Mouse (Mus musculus): ENCODE measurements around the gene Gm10762.
A peak's percentile ranks its signal among the peaks of the same experiment; 100 is the strongest.

Gene Gm10762

DNA sequence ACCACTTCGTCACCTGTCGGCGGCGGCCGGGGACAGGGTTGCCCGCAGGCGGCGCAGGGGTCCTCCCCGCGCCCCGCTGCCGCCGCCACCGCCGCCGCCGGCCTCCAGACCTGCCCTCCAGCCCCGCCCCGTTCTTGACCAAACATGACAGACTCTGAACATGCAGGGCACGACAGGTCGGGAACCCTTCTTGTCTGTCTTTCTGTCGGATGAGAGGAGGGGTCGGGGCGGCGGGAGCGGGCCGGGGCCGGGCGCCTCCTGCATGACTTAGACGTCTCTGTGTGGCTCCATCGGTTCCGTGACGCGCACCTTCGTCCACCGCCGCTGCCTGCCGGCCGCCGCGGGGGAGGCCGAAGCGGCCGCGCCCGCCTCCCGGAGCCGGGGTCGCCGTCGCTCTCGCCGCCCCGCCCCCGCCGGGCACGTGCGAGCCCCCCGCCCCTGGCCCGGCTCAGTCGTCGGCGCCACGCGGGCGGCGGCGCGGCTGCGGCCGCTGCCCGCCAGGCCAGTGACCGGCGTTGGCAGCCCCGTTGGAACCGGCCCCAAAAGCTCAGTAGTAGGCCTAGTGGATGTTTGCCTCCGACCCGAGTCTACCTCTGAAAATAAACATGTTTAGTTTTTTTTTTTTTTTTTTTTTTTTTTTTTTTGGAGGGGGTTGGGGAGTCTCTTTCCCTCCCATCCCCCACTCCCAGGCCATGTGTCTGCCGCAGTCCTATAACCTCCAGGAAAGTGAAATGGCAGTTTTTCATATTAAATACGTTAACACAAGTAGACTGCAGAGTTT lies at the start of gene Gm10762:
Gene Gm10762, minus strand, starts transcription at position 65 of the 781 bp plus-strand sequence.
- DNase-seq (ENCODE audit: low read depth, low spot score), result peak; percentile 57

DNA sequence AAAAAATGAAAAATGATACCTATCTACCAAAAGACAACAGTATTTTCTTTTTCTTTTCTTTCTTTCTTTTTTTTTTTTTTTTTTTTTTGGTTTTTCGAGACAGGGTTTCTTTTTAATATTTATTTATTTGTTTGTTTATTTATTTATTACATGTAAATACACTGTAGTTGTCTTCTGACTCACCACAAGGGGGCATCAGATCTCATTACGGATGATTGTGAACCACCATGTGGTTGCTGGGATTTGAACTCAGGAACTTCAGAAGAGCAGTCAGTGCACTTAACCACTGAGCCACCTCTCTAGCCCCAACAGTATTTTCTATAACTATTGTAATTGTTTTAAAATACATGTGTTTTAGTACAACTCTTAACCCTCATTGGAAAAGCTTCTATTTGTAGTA lies 41.3 kb upstream of the Gm10762 start:
- peak; percentile 26 for DNase-seq (ENCODE audit: low read depth, low spot score)

DNA sequence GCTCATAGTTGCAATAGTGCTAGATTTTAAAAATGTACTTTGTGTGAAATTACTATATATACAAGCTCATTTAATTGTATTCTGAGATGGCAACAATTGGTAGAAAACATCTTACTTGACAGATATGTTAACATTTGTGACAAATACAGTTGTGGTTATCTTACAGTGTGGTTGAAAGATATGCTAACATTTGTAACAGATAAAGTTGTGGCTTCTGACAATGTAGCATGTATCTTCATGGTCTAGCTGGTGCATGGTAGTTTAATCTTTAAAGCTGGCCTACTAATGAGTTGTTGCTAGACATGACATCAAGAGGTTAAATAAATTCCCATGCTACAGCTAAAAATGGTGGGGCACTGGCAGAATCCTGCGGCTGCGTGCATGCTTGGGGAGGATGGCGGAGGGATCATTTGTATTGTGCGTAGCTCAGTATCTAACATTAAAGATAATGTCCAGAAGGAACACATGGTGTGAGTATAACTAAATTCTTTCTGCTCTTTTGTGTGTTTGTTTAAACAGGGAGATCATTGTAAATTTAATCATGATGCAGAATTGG lies 38.7 kb upstream of the Gm10762 start:
- no peak for DNase-seq (ENCODE audit: low read depth, low spot score)

DNA sequence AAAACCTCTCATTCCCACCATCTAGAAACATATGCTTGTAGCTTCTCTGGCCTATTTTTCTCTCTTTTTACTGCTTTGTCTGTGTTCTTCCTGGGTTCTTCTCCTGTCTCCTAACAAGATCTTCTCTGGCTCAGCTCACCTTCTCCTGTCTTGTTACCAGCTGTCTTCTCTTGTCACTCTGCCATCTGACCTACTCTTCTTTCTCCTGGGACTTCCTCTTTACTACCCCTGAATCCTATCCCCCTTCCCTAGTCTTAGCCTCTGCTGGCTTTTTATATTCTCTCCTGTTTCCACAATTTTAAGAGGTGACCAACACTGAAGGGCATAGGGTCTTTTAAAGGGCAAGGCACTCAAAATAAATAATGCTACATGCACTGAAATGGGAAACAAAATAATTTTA lies 37.3 kb upstream of the Gm10762 start:
- no peak for DNase-seq (ENCODE audit: low read depth, low spot score)

DNA sequence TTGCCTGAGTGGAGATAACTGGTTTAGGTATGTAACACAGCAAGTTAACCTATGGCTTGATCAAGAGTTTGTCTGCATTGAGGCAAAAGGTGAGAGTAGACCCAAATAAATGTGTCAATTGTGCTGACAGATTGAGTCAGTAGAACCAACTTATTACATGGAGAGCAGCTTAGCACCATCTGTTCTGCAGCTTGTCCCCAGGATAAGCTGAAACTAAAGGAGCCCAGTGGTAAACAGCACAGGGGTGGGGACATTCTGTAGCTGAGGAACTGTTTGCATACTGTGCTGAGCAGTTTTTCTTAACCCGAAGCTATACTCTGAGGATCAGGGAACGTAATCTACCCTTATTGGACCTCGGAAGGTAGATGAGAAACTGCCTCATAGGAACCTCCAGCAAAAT lies 17.2 kb upstream of the Gm10762 start:
- DNase-seq (ENCODE audit: low read depth, low spot score), result no peak

DNA sequence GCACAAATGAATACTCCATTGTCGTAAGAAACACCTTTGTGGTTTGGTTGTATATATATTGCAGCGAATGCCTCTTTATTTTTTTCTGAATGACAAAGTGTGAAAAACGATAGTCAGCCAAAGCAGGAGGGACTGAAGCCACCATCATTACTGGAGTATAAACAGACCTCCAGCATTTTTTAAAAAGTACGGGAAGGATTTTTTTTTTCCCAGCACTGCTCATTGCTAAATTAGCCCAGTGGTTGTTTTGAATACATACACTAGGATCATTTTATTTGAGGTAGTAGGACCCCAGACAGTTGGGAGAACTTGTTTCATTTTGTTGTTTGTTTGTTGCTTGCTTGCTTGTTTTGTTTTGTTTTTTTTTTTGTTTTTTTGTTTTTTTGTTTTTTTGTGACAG lies 8.0 kb upstream of the Gm10762 start:
- DNase-seq (ENCODE audit: low read depth, low spot score), result no peak

DNA sequence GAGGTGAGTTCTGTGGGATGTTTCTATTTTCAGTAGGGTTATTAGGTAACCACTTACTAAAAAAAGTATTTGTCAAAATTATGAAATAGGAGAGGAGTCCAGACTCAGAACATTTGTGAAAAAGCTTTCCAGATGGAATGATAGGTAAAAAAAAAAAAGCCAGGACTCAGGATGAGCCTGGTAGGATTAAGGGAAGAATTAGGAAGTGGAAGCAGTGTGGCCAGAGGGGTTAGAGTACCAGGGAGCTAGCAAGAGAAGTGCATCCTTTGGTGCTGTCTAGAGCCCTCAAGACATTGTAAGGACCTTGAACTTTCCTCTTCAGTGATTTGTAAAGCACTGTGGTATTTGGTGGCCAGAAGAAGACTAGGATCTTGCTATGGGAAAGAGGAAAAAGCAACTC lies 4.8 kb upstream of the Gm10762 start:
- DNase-seq (ENCODE audit: low read depth, low spot score), result no peak

DNA sequence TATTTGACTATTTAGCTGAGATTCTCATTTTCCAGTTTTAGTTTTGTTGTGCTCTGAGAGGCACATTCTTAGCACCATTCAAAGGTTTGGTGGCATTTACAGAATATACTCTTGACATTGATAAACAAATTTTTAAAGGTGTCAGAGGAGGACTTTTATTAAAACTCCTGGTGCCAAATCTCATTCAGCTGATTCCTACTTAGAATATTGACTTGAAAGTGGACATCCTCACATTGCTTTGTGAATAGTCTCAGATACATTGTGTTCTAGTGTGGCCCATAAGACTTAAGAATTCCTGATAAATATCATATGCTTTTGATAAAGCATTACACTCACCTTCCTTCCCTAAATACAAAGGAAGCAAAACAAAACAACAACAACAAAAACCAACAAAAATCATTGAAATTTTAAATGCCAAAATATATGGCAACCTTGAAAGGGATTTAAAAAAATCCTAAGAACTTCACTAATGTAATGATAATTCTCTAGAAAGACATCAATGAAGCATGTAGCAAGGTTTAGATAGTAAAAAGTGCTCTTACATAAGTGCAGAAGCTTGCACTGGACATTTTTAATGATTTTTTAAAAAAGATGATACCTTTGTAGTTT lies 1.1 kb upstream of the Gm10762 start:
- no peak for DNase-seq (ENCODE audit: low read depth, low spot score)

DNA sequence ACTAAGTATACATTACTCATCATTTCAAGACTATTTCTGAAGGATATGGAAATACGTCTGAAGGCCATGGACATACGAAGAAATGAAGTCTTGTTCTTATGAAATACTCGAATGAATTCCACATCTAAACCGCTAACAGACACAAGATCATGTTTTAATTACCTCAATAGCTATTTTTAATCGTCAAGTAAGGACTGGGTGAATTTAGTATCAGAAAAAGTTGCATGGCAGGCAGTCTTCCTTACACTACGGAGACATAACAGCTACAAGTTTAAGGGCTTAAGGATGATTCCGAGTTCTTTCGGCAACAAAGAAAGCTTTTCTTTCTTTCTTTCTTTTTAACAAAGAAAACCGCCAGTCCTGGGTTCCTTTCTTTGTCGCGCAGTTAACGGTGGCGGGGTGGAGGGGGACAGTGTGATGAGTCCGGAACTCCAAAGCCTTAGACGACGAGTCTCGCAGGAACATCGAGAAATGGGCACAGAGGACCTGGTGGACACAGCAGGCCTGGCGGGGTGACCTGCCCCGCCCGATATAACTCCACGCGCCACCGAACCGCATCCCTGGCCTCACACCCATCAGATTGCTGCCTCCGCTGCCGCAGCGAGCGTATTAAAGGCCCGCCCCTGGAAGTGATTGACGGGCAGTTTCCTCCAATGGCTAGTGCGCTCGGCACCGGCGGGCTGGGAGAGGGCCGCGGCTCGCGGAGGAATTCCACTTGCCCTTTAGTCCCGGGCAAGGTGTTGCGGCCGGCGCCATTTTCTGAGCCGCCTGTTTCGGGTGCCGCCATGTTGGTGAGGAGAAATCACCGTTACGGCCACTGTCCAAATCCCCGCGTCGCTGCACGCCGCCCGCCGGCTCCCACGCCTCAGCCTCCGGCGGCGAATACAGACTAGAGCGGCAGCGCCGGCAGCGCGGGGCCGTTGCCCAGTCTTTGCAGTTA lies 614 bp downstream of the Gm10762 start, which contains the start of gene Zc3h6:
Gene Zc3h6, plus strand, starts transcription at position 762 of the 940 bp plus-strand sequence.
- peak; percentile 98 for DNase-seq (ENCODE audit: low read depth, low spot score)

DNA sequence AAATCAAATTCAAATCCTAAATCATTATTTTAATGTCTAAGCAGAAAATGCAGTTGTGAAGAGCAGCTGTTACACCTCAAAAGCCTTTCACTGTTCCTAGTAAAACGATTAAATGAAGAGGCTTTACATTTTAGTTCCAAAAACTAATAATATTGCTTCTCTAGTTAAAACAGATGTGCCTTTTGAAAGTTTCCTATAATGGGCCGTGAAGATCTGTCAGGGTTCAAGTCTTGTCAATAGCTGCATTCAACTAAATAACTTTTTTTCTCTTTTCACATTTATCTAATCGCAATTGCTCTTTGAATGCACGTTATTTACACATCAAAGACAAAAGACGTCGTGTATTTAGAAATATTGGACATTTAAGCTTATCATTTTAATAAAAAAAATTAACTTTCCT lies 1.3 kb downstream of the Gm10762 start:
- no peak for DNase-seq (ENCODE audit: low read depth, low spot score)

DNA sequence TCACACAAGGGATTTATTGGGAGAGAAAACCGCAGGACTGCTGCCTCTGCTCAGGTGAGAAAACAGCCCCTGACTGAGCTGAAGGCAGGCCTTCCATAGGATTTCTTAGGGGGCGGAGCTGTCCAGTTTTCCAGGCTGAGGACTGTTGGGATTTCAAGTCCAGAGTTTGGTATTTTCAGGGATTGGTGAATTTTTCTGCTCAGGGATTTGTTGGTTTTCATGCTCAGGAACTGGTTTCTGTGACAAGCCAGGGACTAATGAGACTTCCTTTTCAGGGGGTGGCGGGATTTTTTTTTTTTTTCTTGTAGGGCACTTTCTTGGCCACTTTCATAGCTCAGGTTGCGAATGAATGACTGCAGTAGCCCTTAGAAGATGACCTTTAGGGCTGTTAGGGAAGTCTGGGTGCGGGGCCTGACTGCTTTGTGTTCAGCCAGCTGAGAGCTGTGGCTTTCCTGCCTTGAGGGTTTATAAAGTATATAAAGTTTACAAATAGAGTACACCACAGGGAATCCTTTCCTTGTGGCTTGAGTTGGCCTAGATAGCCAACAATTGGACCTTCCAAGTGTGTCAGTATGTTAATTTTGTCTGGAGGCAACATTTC lies 1.9 kb downstream of the Gm10762 start:
- DNase-seq (ENCODE audit: low read depth, low spot score), result no peak

DNA sequence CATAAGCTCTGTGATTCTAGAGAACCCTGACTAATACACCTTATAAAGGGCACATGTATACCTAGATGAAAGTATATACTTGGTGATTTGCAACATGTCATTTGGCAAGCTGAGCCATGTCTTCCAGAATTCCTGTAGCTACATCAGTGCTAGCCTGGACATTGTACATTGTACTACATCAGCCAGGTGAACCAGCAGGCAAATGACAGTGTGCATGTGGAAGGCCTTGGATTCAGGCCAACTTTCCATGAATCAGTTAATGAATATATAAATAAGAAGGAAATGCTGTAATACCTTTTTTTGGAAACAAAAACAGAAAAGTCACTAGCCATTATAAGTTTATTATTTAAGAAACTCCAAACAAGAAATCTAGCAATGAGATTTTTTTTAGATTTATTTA lies 13.3 kb downstream of the Gm10762 start:
- no peak for DNase-seq (ENCODE audit: low read depth, low spot score)

DNA sequence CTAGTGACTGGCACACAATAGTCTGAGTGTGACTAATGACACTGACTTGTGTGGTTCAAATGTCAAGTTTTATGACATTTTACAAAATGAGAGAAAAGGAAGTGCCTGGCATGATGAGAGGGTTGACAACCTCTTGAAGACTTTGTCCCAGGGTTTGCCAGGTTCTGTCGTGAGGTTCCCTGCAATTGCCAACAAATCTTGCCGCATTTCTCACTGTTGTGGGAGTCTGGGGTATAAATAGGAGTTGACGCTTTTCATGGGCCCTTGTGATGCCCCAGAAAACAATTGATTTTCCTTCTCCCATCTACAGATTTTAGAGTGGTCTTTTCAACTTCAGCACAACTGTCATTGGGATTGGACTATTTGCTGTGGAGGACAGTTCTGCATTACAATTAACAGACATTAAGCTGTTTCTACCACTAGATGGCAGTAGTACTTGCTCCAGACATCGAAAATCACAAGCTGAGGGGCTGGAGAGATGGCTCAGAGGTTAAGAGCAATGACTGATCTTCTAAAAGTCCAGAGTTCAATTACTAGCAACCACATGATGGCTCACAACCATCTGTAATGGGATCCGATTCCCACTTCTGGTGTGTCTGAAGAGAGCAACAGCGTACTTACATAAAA lies 19.4 kb downstream of the Gm10762 start:
- DNase-seq (ENCODE audit: low read depth, low spot score), result peak; percentile 36

DNA sequence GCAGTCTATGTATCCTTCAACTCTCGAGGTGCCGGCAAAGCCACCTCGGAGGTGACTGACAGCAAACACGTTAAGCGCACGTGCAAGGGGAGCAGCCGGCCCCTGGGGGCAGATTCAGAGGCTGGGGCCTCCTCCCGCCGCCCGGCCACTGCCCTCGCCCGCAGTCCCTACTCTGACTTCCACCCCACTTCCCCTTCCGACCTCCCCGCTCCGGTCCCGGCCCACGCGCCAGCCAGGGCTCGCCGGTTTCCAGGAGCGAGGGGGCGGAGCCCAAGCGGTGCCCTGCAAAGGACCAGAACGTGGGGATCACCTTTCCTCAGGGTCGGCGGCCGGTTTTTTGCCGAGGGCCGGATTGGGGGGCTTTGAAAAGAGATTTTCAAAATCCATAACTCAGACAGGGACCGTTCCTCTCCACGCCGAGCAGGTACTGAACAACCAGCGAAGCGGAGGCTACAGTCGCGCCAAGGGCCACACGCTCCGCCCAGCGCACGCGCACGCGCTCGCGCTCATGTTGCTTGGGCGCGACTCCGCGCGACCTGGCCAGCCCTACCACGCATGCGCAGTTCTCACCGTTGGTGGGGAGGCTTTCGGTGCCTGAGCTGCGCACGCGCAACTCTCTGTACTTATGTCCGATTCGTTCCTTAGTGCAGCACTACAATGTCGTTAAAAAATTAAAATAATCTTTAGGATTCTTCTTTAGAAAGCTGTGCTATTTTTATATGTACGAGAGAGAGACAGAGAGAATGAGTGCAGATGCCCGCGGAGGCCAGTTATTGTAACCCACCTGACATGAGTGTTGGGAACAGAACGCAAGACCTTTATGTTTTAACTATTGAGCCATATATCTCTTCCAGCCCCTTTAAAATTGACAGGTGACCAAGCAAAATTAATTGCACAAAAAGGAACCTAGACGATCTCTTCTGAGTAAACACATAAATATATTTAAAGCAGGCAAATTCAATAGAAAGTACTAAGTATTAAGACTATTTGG lies 23.7 kb downstream of the Gm10762 start, which contains the start of gene Zc3h8:
Gene Zc3h8, minus strand, starts transcription at position 540 of the 991 bp plus-strand sequence.
- DNase-seq (ENCODE audit: low read depth, low spot score), result peak; percentile 96

DNA sequence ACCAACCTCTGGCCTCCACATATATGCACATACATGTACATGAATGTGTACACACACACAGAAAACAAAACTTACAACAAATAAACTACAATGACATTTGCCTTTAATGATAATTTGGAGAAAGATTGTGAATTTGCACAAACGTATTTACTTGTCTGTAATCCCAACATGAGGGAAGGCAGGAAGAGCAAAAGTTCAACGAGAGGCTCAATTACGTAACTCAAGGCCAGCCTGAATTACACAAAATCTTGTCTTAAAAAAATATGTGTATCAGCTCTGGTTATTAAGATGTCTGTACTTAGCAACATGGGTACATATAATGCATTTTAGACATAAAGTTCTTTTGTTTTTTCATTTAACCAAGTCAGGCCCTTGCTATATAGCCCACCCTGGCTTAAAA lies 31.3 kb downstream of the Gm10762 start:
- no peak for DNase-seq (ENCODE audit: low read depth, low spot score)

DNA sequence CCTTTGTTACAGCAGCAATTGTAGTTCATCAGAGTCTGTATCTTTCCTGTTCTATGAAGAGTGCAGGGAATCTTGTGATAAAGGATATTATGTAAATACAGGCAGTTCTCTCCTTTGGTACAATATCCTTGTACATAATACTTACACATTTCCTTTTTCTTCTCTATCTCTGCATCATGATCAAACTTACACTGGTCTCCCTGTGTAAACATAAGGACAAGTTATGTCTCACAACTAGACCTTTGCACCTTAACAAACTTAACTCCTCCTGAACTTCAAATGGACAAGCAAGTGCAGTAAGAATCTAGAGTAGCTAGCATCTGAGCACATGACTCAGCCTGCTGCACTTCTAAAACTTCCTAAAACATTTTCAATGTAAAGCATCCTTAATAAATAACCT lies 36.8 kb downstream of the Gm10762 start:
- no peak for DNase-seq (ENCODE audit: low read depth, low spot score)

DNA sequence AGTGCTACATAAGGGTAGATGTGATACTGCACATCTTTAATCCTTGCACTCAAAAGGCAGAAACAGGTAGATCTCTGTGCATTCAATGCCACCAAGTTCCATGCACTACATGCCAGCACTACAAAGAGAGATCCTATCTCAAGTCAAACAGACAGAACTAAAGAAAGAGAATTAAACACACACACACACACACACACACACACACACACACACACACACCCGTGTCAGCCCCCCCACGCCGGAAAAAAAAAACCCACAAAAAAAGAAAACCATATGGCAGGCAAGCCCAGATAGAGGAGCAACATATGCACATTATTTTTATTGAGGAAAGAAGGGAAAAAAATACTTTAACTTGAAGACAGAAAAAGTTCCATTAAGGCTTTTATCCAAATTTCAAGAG lies 39.1 kb downstream of the Gm10762 start:
- no peak for DNase-seq (ENCODE audit: low read depth, low spot score)

DNA sequence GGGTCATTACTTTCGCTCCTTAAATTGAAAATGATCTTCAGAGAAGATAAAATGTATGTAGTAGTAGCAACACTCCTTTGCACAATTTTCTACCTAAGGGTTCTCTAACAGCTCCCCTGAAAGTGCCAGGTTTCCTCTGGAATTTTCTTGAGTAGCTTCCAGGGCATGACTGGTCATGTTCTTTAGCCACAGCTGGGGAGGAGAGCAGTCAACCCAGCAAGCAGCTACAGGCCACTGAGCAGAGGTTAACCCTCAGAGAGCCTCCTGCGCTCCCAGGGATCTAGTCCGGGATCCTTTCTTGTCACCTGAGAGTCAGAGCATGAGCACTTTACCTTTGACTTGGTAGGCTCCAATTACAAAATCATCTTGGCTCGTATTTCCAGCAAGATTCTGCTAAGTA lies 42.7 kb downstream of the Gm10762 start:
- DNase-seq (ENCODE audit: low read depth, low spot score), result no peak

All from c-Kit-negative CD71-positive TER-119-positive erythroid progenitor cells, embryonic 14.5 days (primary cell).